Mouse (Mus musculus) forebrain, embryonic 16.5 days (tissue): ENCODE data around the gene Lin54. TPM values are rescaled to one million over a fixed set of nuclear protein-coding genes. Genes with fewer than 3 reads are reported as not detected.

Source experiments
- microRNA-seq: library from miRNA; unstranded; fragments of <30 nt; microRNA quantifications from one replicate; pipeline ENCODE4, GENCODE M21; 2017
- polyA plus RNA-seq: library from polyadenylated mRNA; unstranded; fragments of >200 nt; fragmentation: Nextera tagmentation; extraction: Ambion mirVana; gene quantifications from 2 replicates; pipeline ENCODE4 v1.2.1, GENCODE M21; 2015

Gene Lin54
- polyA plus RNA-seq, 1 experiment from 2014 or later = 9.4 TPM

Small RNA genes within 50 kb of the gene (microRNA-seq; reads per million reads assigned to microRNA genes)
- gene Gm23222 = not detected

Other genes with a start within 250 kb of the Lin54 start
- gene Sec31a, start 84.4 kb downstream of the Lin54 start, polyA plus RNA-seq = 91.0 and 92.3 TPM in 2 replicates
- gene Cops4, start 17.7 kb upstream of the Lin54 start, polyA plus RNA-seq = 191 and 196 TPM in 2 replicates
- gene Plac8, start 71.6 kb upstream of the Lin54 start, polyA plus RNA-seq = 0.41 TPM in 1 of 2 replicates, not detected in the other
- 43.3 and 47.9 TPM in 2 replicates for gene Coq2, start 174.5 kb upstream of the Lin54 start, polyA plus RNA-seq
- gene Hpse, start 219.1 kb upstream of the Lin54 start, polyA plus RNA-seq = 0.10 and 0.36 TPM in 2 replicates